Mouse (Mus musculus) left cerebral cortex, postnatal 10 days (tissue): Measurements from ENCODE around the gene Ccdc81. TPM values are rescaled to one million over a fixed set of nuclear protein-coding genes. Genes with fewer than 3 reads are reported as not detected.

Experiments
- DNase-seq, 2 experiments: peaks; one replicate each; pipeline ENCODE4 v3.0.0; 2021 to 2022; ENCODE audit warnings: low spot score in 2 of 2, mixed read lengths in 1 of 2; ENCODE audit errors: extremely low spot score in 1 of 2
- intact Hi-C: fragments of 180-260 bp; cut with DNase I; formaldehyde crosslinking; loops from one replicate; pipeline ENCODE4 v1.15.1; 2025
- total RNA-seq, 2 experiments: library from RNA; stranded (reverse); gene quantifications; 2 replicates each; pipeline ENCODE4 v1.2.3; 2021

Gene Ccdc81
- total RNA-seq, 2 experiments from 2014 or later, result 0.24 to 0.32 TPM

GRCm38 (mm10) chr7:89884551-89884950 lies 18.9 kb downstream of the Ccdc81 start:
- DNase-seq, result no peak
- intact Hi-C loops, result no loop called here

DNA sequence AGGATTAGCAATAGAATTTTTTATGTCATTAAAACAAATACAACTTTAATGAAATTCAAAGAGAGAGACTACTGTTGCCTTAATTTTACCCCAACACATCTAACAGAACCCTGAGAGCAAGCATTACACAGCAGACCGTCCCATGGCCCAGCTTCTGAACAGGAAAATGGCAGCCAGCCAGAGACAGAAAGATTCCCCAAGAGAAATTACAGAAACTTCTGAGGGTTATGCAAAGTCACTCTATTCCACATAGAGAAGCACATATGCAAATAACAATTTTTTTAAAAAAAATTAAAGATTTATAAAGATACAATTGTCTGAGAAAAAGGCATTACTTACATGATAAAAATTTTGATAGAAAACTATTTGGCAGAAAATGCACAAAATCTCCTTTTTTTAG lies 23.7 kb downstream of the Ccdc81 start:
- intact Hi-C loops, result no loop called here
- DNase-seq, result no peak

GRCm38 (mm10) chr7:89867221-89867620 lies 36.2 kb downstream of the Ccdc81 start:
- DNase-seq, result no peak
- intact Hi-C loops, result no loop called here

- DNase-seq, result no peak
These were observed 38.7 kb downstream of the Ccdc81 start for GRCm38 (mm10) chr7:89864769-89865168.

DNA sequence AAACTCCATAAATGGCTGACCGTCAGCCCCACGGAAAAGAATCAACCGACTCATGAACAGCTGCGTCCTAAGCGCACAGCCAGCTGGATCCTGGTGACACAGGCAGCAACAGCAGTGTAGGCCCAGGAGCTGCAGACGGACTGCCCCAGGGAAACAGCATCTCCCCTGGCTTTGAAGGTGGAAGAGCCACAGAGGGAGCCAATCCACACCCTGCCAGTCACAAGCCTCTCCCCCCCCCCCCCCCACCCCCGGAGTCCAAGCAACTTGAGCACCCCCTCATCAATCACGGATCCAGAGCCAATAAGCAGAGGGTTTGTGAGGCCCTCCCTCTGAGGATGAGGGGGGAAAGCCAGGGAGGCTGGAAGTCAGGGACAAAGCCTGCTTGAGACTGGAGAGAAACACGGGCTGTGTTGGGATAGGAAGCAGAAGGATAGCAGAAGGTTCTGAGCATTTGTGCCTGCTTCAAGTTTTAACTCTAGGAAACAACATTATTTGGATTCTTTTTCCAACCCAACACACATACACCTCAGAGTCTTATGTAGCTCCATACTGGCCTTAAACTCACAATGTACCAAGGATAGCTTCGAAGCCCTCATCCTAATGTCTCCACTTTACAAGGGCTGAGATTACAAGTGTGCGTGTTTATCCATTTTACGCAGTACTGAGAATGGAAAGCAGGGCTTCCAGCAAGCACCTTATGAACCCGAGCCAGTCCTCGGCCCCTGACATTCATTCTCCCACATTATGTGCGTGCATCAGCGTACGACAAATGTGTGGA lies 46.8 kb downstream of the Ccdc81 start:
- intact Hi-C loops, result no loop called here

More at GRCm38 (mm10) chr7:89864769-89865168, 38.7 kb downstream of the Ccdc81 start:
- intact Hi-C loops, result no loop called here

DNA sequence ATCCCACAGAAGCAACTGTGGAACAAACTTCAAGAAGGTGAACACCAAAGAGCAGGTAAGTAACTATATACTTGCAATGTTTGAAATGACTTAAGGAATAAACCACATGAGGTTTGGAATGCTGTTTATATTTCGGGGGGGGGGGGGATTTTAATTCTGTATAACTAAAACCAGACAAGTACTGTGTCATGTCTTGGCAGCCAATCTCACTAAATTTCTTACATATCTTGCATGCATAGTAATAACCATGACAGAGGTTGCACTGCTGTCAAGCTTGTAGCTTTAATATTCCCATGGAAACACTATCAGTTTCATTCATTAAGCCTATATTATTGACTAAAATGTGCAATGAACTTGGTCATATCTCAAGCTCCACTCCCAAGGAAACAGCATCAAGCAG lies 48.2 kb downstream of the Ccdc81 start:
- intact Hi-C loops, result no loop called here
- no peak for DNase-seq

More for the DNA sequence above, 46.8 kb downstream of the Ccdc81 start:
- no peak for DNase-seq

GRCm38 (mm10) chr7:89853131-89853530 lies 50.3 kb downstream of the Ccdc81 start:
- no peak for DNase-seq
- intact Hi-C loops, result no loop called here

GRCm38 (mm10) chr7:89852158-89853095 lies 51.0 kb downstream of the Ccdc81 start:
- intact Hi-C loops, result no loop called here
- DNase-seq, result no peak

- DNase-seq, result no peak
- intact Hi-C loops, result no loop called here
These were observed 52.9 kb downstream of the Ccdc81 start for GRCm38 (mm10) chr7:89850510-89850909.

- intact Hi-C loops, result loop anchor here (10.0 kb wide), 2 partner anchors 341 to 371 kb away; no protein-coding TSS in a partner anchor
- DNase-seq, result no peak
These were observed 57.8 kb downstream of the Ccdc81 start for GRCm38 (mm10) chr7:89845669-89846068.

DNA sequence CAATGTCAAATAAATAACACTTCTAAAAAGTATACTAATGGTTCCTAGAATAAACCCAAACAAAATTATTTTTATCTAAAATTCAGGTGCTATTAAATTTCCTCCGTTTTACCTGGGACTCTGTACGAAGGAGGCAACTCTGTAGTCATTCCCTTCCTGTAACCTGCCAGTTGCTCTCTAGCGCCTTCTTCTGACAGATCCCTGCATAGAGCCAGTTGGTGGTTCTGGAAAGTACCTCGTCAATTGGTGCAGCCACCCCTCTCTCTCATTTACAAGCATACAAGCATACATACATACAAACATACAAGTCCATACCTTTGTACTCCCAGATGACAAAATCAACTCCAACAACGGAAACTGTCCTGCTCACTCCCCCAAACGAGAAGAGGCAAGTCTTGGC lies 59.9 kb downstream of the Ccdc81 start:
- intact Hi-C loops, result loop anchor here (10.0 kb wide), 2 partner anchors 339 to 369 kb away; no protein-coding TSS in a partner anchor
- DNase-seq, result peak in 1 of 2 experiments; percentile 41

DNA sequence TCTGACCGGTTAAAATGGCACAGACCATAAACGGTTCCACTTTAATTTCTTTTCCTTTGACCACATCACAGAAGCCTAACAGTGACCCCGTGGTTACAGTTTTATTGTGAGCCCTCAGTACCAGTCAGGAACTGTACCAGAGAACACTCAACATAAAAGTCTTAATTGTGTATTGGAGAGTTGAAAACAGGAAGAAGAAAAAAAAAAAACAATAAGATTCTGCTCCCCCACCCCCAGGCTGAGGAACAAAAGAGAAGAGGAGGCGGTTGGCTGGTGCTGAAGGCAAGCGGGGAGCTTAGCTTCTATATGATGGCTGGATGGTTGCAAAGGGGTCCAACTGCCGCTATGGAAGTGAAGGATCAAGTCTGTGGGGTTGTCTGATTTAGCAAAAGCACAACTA lies 60.3 kb downstream of the Ccdc81 start:
- DNase-seq, result no peak
- intact Hi-C loops, result loop anchor here (10.0 kb wide), 2 partner anchors 338 to 368 kb away; no protein-coding TSS in a partner anchor

GRCm38 (mm10) chr7:89842404-89842715 lies 61.1 kb downstream of the Ccdc81 start:
- DNase-seq, result no peak
- intact Hi-C loops, result loop anchor here (10.0 kb wide), 2 partner anchors 338 to 368 kb away; no protein-coding TSS in a partner anchor

GRCm38 (mm10) chr7:89841670-89842403 lies 61.6 kb downstream of the Ccdc81 start:
- intact Hi-C loops, result loop anchor here (10.0 kb wide), 2 partner anchors 337 to 367 kb away; no protein-coding TSS in a partner anchor
- peak; percentile 84 to 90 for DNase-seq

DNA sequence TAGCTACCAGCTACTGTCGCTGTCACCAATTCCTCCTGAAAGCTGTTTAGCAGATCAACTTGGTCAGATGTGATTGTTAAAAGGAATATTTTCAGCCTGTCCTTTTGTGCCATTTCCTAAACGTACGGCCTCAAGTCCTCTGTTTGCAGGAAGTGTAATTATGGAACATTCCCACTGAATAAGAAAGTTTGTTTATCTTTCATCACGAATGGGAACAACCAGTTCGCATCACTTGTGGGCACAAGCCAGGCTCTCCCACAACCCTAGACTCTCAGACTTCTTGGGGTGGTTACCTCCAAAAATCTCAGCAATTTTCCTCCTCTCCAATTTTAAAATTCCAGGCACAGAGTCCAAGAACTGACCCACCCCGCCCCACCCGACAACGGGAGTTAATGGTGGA lies 63.7 kb downstream of the Ccdc81 start:
- DNase-seq, result no peak
- intact Hi-C loops, result loop anchor here (10.0 kb wide), 2 partner anchors 335 to 365 kb away; no protein-coding TSS in a partner anchor

- intact Hi-C loops, result no loop called here
These were observed 65.6 kb downstream of the Ccdc81 start for GRCm38 (mm10) chr7:89837841-89838240.

GRCm38 (mm10) chr7:89836676-89837075 lies 66.8 kb downstream of the Ccdc81 start:
- intact Hi-C loops, result no loop called here
- DNase-seq, result no peak

More at GRCm38 (mm10) chr7:89837841-89838240, 65.6 kb downstream of the Ccdc81 start:
- peak in 1 of 2 experiments; percentile 34 for DNase-seq

DNA sequence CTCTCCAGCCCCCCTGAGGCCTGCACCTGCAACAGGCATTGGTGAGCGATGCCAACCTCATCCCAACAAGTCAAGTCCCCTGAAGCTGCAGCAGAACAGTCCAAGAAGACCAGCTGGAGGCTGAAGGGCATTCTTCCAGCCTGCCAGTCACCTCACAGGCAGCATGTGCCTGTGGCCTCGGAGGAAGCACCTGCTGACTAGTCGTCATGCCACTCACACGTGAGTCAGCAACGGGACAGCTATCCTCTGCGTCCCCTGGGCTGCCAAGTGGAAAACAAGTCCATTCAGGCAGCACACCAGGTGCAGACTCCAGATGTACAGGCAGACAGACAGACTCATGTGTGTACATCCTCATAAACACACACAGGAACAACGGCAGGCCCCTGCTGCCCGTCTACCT lies 67.9 kb downstream of the Ccdc81 start:
- intact Hi-C loops, result no loop called here
- DNase-seq, result no peak

- intact Hi-C loops, result no loop called here
- no peak for DNase-seq
These were observed 69.9 kb downstream of the Ccdc81 start for GRCm38 (mm10) chr7:89833521-89833920.
